Mouse (Mus musculus) cortical plate, adult 2 months (tissue): Measurements from ENCODE around the gene Fgf14.

Source experiments
- CTCF ChIP-seq: fragments of 200-500 bp; IDR thresholded peaks from 2 replicates; pipeline ENCODE4 v1.5.1; 2011; ENCODE audit warnings: mild to moderate bottlenecking, control low read depth, low read length; ENCODE audit not compliant: insufficient read depth; ENCODE audit errors: extremely low read depth
- POLR2A ChIP-seq: fragments of 200-500 bp; IDR thresholded peaks from 2 replicates; pipeline ENCODE4 v1.6.1; 2011; ENCODE audit warnings: mild to moderate bottlenecking, low read length, control low read depth; ENCODE audit not compliant: insufficient read depth; ENCODE audit errors: extremely low read depth

DNA sequence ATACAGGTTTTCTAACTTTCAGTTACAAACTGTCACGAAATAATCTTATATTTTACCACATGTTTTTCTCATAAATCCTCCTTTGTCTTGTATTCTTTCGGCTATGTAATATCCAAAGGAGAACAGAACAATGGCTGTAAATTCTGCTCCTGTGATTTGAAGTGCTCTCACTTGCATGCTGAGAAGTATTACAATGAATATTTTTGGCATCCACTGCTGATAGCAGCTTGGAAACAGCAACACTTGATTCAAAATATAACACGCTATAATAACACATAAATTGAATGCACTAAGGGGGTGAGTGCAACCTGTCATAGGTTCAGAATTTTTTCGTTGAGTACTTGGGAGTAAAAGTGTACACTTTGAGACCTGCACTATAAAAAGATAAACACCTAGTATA, 115.4 kb downstream of the Fgf14 start:
- TF ChIP-seq CTCF = no peak
- no peak for TF ChIP-seq POLR2A
